Mouse (Mus musculus): ENCODE measurements at regions not wholly inside any gene's neighbourhood (a gene's known extent, or its start where the extent isn't known, plus 50 kb on each side); places are given as distances from the start of the nearest gene placed in this dataset.
A peak's percentile ranks its signal among the peaks of the same experiment; 100 is the strongest.

GRCm38 (mm10) chr1:130276005-130276404 lies 146.8 kb downstream of the Cd55b start:
- intact Hi-C loops (cut with DNase I) = no loop called here
- H3K27ac ChIP-seq = no peak overlapping the region
- H3K27me3 ChIP-seq (ENCODE audit: control insufficient read depth, insufficient read depth, low read length) = no peaks in the 10 kb centered on the region
- H3K9ac ChIP-seq (ENCODE audit: low read depth, low read length) = no peak overlapping the region
- TF ChIP-seq EP300 (IDR thresholded peaks at IDR 0.05; ENCODE audit: insufficient read depth, low read depth, low read length) (no peak), CTCF (IDR thresholded peaks at IDR 0.05) (no peak), POLR2A (IDR thresholded peaks at IDR 0.05; ENCODE audit: insufficient read depth, low read depth, low read length) (no peak)
- H3K79me2 ChIP-seq (replicated peaks; ENCODE audit: control insufficient read depth, insufficient read depth, low read length) = no peaks in the 10 kb centered on the region
- no peak overlapping the region for H3K4me3 ChIP-seq
- no peaks in the 10 kb centered on the region for H3K4me1 ChIP-seq (ENCODE audit: control insufficient read depth, insufficient read depth, low read length)
- no peak for DNase-seq
- 52% methylated on average over 2 of the region's 2 CpGs for WGBS
- no peaks in the 10 kb centered on the region for H3K36me3 ChIP-seq (ENCODE audit: control insufficient read depth, insufficient read depth, low read length)

GRCm38 (mm10) chr1:130274470-130274869 lies 148.3 kb downstream of the Cd55b start:
- WGBS = 49% methylated on average over 4 of the region's 4 CpGs
- intact Hi-C loops (cut with DNase I) = no loop called here

GRCm38 (mm10) chr1:130270457-130270856 lies 152.4 kb downstream of the Cd55b start:
- TF ChIP-seq POLR2A (IDR thresholded peaks at IDR 0.05; ENCODE audit: insufficient read depth, low read depth, low read length) = no peak
- Histone ChIP-seq H3K27me3 (ENCODE audit: control insufficient read depth, insufficient read depth, low read length) (no peaks in the 10 kb centered on the region), H3K4me1 (ENCODE audit: control insufficient read depth, insufficient read depth, low read length) (no peaks in the 10 kb centered on the region), H3K4me3 (no peak overlapping the region), H3K79me2 (replicated peaks; ENCODE audit: control insufficient read depth, insufficient read depth, low read length) (no peaks in the 10 kb centered on the region), H3K36me3 (ENCODE audit: control insufficient read depth, insufficient read depth, low read length) (no peaks in the 10 kb centered on the region), H3K9ac (ENCODE audit: low read depth, low read length) (no peak overlapping the region), H3K27ac (no peak overlapping the region)
- intact Hi-C loops (cut with DNase I) = no loop called here
- DNase-seq = no peak
- 83% methylated on average over 2 of the region's 2 CpGs for WGBS

More at GRCm38 (mm10) chr1:130274470-130274869, 148.3 kb downstream of the Cd55b start:
- H3K27ac ChIP-seq = no peak overlapping the region
- TF ChIP-seq EP300 (IDR thresholded peaks at IDR 0.05; ENCODE audit: insufficient read depth, low read depth, low read length) (no peak), CTCF (IDR thresholded peaks at IDR 0.05) (peak; percentile 24)
- H3K27me3 ChIP-seq (ENCODE audit: control insufficient read depth, insufficient read depth, low read length) = no peaks in the 10 kb centered on the region
- H3K79me2 ChIP-seq (replicated peaks; ENCODE audit: control insufficient read depth, insufficient read depth, low read length) = no peaks in the 10 kb centered on the region
- H3K4me3 ChIP-seq = no peak overlapping the region
- H3K9ac ChIP-seq (ENCODE audit: low read depth, low read length) = no peak overlapping the region
- DNase-seq = no peak
- no peaks in the 10 kb centered on the region for H3K36me3 ChIP-seq (ENCODE audit: control insufficient read depth, insufficient read depth, low read length)
- H3K4me1 ChIP-seq (ENCODE audit: control insufficient read depth, insufficient read depth, low read length) = no peaks in the 10 kb centered on the region

All from heart, adult 2 months (tissue).